Mouse (Mus musculus) mature B cell (primary cell): ENCODE measurements around the gene March4.

Source experiments
- in situ Hi-C: fragments of 300-500 bp; cut with MboI; formaldehyde crosslinking; loops from 2 replicates; pipeline ENCODE4 v1.14.3; 2019

Gene March4

DNA sequence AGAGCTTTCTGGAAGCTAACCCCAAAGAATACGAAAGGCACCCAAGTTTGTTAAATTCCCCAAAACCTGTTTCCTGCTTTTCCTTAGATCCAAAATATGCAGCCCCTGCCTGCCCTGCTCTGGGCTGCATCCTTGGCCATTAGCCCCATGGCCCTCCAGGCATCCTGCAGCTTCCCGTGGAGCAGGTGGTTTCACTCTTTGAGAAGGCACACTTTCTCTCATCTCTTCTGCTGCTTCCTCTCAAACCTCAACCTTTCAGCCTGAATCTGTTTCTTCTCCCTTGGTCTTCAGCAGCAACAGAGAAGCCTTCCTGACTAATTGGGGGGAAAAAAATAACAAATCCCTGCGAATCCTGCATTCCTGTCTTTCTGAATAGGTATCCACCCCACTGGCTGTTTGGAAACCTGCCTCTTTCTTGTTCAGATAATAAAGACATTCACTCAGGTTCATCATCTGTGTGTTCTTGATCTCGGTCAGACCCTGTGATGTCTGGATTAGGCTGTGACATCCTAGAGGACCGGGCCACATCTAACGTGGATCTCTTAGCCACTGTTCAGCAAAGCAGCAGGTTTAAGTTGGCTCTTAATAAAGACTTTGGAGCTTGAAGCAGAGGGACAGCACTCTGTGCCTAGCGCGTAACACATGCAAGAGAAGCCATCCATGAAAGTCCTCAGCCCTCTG, 6.1 kb downstream of the March4 start:
- in situ Hi-C loops = no loop called here

DNA sequence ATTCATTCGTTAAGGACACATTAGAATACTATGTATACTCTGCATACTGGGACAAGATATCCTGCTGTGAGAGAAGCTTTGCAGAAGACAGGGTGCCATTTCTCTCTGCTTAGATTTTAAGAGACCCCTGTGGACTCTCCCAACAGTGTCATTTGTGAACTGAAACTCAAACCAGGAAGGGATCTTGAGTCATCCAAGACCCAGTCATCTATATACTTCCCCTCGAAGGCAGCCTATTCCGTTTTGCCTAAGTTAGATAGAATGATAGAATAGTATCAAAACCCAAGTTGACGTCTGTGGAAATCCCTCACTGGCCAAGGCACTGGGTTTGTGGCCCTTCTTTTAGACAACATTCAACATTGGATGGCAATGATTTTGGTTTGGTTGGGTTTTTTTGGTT, 7.5 kb downstream of the March4 start:
- in situ Hi-C loops = no loop called here

DNA sequence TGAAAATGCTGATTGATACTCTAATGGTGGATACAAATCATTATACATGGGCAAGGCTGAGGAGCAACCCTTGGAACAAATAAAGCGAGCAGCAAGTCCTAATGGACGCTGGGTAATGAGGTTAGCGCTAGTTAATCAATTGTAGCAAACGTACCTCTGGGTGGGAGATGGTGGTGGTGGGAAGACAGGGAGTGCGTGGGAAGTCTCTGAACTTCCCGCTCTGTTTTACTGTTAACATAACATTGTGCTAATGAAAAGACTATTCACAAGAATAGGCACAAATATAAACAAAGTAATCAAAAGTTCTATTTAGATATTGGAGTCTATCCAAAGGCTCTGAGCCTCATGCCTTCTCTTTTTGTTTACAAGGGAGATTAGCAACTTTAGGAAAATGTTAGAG, 13.1 kb downstream of the March4 start:
- in situ Hi-C loops = no loop called here

DNA sequence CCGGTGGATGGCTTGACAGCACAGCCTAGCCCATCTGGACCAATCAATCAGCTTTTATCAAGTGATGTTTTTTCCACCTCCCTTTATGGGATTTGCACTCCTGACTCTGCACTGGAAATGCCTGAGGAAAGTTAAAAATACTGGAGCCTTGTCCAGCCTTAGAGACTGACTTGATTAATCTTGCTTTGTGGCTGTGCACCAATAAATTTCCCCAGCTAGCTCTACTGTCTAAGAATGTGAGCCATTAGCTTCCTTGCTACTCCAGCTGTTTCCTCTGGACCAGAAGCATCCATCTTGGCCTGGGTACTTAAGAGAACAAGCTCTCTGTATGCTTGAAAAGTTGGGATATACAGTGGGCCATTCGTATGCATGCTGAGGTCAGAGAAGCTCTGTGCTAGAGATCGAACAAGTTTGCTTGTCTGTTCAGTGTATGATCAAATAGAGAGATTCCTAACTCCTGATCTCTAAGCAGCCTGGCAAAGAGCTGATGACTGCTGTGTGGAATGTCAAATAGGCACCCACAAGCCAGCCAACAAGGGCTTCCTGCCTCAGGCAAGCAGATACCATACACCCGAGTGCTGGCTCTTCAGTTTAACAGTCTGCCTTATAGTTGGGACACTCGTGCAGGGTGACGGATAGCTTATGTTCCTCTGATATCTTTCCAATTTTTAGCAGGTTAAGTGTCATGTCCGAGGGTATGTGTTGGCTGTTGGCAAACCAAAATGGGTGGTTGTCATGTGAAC, 25.8 kb downstream of the March4 start:
- in situ Hi-C loops = no loop called here

DNA sequence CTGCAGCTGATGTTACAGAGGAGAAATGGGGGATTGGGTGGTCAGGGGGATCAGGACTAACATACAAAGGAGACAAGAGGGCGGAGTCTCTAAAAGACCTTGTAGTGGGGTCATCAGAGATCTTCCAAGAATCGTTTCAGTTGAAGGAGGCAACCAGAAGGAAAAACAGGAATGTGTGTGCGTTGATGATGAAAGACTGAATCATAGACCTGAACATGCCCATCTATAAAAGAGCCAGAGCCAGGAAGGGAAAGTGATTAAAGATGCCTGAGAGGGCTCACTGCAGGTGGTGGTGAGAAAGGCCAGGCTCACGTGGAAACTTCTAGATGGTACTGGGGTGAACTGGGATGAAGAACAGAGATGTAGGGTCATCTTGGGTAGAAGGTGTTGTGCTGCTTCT, 27.2 kb downstream of the March4 start:
- in situ Hi-C loops = no loop called here

DNA sequence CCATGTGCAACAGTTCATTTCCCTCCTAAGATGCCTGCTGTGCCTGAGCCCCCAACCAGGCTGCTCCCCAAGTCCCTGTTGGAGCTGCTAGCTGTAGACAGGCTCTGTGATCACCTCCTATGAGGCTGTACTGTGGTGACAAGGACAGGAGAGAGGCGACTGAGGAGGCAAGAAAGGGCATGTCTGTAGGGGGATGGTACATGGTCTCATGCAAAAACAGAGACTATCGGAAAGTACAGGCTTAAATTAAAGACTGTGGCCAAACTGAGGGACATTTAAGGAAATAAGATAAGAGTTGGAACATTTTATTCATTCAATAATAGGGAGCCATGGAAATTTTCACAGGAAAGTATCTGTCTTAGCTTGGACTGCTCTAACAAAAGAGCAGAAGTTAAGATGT, 29.1 kb downstream of the March4 start:
- in situ Hi-C loops = no loop called here

DNA sequence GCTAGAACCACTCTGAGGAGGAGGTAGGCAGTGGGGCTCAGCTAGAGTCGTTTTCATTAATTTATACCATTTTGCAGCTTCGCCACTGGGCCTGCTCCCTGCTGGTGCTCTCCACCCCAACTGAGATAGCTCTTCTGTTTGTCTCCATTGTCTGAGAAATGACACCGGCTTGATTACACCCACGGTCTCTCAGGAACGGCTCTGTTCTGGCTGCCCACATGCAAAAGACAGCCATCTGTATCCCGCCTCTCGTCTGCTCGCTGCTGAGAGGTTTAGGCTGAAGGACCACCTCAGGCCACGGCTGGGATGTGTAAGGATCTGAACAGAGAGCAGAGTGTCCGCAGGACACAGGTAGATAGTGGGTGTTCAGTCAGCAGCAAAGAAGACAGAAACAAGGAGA, 30.5 kb downstream of the March4 start:
- in situ Hi-C loops = no loop called here

DNA sequence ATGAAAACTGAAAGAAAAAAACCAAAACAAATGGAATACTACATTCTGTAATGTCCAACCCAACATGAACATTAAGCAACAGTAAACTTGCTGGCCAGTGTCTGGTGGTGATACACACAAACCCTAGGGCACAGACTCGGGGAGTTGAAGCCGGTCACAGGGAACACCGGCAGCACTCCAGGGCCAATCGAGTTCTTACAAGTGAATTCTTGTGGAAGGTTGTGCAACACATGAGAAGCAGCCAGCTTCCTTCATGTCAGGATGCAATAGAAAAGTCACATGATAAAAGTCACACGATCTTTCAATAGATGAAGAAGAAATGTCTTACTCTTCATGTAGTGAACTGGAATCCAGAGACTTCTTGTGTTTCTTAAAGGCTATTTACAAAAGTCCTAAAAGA, 39.1 kb downstream of the March4 start:
- in situ Hi-C loops = no loop called here

DNA sequence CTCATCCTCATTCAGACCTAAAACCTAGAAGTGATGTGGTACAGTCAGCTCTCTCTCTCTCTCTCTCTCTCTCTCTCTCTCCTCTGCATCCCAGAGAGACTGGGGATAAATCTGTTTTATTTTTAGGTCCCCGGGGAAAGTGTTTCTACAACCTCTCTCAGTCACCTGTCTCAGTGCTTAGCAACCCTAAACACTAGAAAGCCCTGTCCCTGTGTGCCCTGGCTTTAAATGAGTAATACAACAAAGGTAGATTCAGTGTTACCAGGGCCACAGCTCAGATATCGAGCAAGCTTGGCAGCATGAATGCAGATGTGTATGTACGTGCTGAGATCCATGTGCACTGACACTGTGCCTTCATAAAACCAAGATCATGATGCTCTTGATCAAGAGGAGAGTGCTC, 43.3 kb downstream of the March4 start:
- in situ Hi-C loops = no loop called here

DNA sequence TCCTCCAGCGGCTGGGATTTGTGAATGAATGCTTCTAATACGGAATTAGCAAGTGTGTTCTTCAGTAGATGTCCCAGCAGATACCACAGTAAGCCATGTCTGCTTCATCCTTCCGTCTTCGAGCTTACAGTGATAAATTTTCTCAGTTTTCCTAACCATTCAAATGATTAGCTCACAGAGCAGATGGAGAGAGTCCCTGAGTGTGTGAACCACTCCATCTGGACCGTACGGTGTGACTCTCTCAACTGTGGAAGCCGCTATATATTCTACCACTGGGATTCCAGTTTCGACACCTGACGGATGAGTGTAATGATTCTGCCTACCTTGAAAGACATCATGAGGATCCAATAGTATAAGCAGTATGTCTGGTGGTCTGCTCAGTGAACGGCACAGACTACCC, 44.1 kb downstream of the March4 start:
- in situ Hi-C loops = no loop called here

DNA sequence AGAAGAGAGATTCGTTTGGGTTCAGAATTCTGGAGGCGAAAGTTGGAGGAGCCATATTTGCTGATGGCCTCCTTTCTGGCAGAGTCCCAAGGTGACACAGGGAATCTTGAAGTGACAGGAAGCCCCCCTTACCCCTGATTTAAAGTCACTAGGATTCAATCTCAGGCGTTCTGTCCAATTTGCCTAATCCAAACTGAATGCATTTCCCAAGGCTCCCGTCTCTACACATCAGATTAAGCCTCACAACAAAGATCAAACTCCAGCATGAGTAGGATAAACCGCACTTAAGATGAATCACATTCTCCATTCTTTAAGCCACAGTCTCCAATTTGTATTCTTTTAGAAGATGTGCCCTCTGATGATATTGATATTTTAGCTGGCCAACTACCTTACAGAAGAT, 45.4 kb downstream of the March4 start:
- in situ Hi-C loops = no loop called here

DNA sequence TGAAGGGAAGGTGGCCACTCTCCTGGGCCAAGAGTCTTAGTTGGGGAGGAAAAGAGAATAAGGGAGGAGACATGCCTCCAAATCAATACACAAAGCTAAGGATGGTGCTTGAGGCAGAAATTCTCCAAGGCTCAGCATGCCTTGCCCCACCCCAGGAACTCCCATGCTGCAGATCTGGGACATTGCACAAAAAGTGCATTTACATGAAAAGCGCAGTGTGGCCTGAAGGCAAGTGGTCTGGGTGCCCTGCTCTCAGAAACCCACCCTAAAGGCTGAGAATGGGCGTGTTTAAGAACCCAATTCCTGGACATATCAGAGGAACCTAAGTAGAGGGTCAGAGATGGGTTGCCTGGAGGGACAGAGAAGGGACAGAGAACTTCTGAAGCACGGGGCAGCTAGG, 45.9 kb downstream of the March4 start:
- in situ Hi-C loops = no loop called here

DNA sequence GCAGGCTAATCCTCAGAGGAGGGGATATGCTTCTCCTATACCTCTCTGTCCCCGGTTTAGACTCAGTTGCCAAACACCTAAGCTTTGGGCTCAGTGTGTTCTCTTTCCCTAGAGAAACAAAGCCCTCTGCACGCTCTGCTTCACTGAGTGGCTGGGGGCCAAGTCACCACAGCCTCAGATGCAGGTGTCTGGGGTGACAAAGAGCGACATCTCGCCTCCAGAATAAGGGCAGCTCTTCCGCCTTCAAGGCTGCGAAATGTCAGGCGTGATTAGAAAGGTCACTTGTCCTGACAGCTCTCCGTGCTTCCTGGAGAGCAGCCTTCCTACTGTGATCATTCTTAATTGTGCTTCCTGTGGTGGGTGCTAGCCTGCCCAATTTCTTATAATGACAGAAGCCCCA, 46.5 kb downstream of the March4 start:
- in situ Hi-C loops = no loop called here

DNA sequence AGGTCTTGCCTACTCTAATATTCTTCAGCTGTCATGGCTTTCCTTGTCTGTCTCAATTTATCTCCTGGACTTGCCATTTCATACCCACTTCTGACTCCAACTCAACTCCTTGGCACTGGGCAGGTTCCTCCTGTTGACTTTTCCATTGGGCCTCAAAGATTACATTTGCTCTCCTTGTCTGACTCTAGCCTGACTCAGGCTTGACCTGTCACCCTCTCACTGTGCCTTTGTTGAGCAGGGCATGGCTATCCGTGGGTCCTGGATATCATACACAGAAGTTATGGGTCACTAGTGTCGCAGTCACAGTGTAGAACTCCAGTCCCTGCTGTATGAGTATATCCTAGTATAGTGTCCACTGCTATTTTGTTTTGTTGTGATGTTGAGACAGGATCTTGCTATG, 60.1 kb downstream of the March4 start:
- in situ Hi-C loops = no loop called here

DNA sequence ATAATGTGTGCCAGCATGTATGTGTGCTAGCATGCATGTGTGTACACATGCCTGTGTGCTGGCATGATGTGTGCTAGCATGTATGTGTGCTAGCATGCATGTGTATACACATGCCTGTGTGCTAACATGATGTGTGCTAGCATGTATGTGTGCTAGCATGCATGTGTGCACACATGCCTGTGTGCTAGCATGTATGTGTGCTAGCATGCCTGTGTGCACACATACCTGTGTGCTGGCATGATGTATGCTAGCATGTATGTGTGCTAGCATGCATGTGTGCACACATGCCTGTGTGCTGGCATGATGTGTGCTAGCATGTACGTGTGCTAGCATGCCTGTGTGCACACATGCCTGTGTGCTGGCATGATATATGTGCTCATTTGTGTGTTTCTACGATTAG, 67.7 kb downstream of the March4 start:
- in situ Hi-C loops = no loop called here

DNA sequence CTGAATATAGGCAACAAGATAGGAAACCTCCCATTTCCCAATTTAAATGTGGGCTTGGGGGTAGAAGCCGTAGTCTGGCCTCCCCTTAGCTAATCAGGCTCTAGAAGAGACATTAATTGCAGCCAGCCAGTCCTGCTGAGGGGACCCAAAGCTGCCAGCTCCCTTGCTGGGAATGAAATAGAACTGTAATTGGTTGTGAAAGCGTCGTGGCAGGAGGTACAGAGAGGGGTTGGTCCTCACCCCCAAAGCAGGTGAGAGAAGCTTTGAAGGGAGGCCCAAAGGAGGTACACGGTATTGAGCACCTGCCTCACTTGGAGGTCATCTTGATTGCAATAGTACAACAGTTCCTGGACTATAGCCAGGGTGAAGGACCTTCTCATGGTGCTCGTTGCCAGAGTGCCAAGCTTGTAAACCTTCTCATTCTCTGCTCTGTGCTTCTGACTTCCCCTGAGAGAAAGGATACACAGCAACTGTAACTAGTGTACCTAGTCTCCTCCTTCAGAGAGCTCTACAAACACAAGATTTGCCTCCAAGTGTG, 68.2 kb downstream of the March4 start:
- in situ Hi-C loops = no loop called here

DNA sequence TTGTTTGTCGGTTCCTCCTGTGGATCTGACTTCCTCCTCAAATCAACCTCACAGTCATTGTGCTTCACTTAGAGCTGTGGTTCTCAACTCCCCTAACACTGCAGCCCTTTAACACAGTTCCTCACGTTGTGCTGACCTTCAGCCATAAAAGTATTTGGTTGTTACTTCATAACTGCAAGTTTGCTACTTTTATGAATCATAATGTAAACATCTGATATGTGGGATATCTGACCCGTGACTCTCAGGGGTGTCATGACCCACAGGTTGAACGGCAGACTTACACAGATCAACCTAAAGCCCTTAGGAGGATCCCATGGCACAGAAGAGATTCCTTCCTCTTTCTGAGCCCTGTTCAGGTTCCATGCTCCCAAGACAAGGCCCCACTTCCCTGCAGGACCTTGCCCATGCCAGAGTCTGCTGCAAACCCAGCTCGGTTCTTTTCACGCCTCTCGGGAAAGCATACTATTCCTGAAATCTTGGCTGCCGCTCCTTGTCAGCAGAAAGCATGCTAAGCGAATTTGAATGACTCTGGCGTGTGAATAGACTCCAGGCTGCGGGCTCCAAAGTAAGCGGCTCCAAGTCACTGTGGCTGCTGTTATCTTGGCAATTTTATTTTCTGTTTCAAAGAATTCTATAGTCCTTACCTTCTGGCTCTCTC, 71.7 kb downstream of the March4 start:
- in situ Hi-C loops = no loop called here

DNA sequence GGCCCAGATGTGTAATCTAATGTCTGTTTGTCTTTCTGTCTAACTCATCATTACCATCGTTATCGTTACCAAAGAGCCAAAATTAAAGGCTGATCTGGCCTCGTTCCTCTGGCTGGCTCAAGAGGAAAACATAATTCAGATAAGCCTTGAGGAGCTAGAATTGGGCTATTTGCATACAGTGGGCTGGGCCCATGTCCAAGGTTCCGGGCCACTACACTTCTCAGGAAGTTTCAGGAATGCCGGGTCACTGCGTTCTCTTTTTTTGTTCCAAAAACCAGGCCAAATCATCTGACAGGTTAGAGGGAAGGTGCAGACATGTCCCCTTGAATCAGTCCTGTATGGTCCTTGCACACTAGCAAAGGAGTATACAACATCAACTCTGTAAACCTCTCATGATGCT, 74.2 kb downstream of the March4 start:
- in situ Hi-C loops = no loop called here

DNA sequence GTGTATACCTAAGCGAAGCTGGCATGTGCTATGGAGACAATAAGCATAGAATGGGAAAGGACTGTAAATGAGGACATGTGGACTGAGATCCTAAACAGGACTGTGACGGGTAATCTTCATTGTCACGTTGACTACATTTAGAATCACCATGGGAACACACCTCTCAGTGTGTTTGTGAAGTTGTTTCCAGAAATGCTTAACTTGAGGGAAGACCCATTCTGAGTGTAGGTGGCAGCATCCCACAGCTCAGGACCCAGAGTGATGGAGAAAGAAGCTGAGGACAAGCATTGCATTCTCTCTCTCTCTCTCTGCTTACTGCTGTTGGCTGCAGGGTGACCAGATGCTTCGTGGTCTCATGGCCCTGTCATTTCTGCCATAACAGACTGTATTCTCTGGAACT, 79.1 kb downstream of the March4 start:
- in situ Hi-C loops = no loop called here

DNA sequence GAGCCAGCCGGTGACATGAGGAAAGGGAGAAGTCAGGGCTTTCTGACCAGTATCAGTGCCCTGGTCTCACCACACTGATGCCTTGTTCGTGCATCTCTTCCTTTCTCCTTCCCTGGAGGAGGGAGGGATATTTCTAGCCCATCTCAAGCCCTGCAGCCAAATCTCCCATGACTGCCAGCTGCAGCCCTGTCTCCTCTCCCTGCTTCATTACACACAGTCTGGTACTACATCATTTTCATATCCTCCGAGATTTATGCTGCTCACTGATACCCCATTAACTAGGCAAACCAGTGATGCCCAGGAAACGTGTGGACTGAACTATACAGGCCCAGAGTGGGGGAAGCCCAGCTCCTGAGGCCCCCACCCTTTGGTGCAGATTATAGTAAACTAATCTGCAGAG, 80.8 kb downstream of the March4 start:
- in situ Hi-C loops = no loop called here

DNA sequence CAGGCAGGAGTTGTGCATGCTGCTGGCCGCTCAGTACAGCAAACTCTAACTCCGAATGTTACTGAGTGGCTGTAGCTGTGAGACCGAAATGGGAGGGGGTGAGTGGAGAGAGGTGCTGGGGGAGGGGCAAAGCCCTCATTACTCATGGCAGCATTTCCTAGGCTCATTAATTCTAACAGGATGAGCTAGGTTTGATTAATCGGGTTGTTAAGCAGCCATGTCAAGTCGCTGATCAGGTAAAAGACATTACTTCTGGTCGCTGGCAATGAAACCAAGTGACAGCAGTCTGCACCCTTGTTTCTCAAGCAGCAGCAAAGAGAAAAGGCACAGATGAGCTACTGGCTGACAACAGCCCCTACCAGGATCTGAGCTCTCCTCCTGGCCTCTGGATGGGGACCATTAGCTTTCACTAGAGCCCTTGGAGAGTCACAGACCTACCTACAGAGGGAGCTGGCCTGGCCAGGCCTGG, 82.0 kb downstream of the March4 start:
- in situ Hi-C loops = no loop called here

DNA sequence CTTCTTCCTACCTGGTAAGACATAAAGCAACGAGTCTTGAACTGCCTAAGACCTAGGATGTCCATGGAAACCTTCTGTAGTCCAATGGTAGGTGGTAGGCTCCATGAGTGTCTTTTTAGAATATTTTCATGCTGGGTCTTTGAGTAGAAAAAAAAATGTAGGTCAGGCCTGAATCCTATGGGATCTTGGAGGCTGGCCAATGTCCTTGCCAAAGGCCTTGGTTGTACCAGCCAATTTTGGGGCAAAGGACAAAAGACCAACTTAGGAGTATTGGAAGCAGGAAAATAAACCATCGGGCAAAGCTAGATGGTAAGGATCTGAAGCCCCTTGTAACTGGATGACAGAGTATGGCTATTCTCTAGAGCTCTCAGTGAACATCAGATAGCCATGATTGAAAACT, 83.9 kb downstream of the March4 start:
- in situ Hi-C loops = no loop called here

DNA sequence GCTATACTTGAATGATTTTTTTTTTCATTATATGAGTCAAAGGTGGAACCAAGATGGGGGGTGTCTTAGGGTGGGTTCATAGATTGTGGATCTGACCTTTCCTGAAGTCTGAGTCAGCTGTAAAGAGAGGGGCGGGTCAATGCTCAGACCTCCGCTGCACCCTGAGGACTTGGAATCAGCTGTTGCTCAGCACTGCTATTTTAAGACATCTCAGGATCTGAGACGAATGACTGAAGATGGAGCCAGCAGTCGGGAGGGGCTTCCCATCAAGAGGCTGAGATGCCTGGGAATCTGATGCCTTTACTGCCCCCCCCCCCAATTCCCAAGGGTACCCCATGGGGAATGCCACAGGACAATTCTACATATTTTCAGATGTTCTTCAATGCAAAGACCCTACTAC, 85.9 kb downstream of the March4 start:
- in situ Hi-C loops = no loop called here
